Mouse (Mus musculus) embryonic fibroblast, embryonic 13.5 days (primary cell): ENCODE results near the gene Myo9a. TPM values are rescaled to one million over a fixed set of nuclear protein-coding genes. Genes with fewer than 3 reads are reported as not detected.

ENCODE experiments used
- H3K27ac ChIP-seq: 2 replicates; pipeline ENCODE4 v1.5.1; 2012; ENCODE audit warnings: low read length, control low read depth, inconsistent platforms; ENCODE audit not compliant: insufficient read depth
- H3K4me1 ChIP-seq: 2 replicates; pipeline ENCODE4 v1.6.1; 2011; ENCODE audit warnings: low read length; ENCODE audit not compliant: control insufficient read depth, insufficient read depth
- H3K4me3 ChIP-seq: 2 replicates; pipeline ENCODE4 v1.5.1; 2011; ENCODE audit warnings: mild to moderate bottlenecking, control low read depth, low read length; ENCODE audit not compliant: insufficient read depth
- CTCF ChIP-seq: IDR thresholded peaks from 2 replicates; pipeline ENCODE4 v1.5.1; 2011; ENCODE audit warnings: mild to moderate bottlenecking, control low read depth, low read length, moderate library complexity, borderline replicate concordance; ENCODE audit not compliant: insufficient read depth
- POLR2A ChIP-seq: IDR thresholded peaks from 2 replicates; pipeline ENCODE4 v1.6.1; 2011; ENCODE audit warnings: low read depth, mild to moderate bottlenecking, control low read depth, low read length, moderate library complexity
- polyA plus RNA-seq: library from polyadenylated mRNA; stranded (reverse); fragments of >200 nt; gene quantifications from 2 replicates; pipeline ENCODE4 v1.2.4, GENCODE M21; 2011; ENCODE audit warnings: low read depth; ENCODE audit not compliant: missing spikeins, insufficient read length

The Myo9a gene
- 38.4 and 38.7 TPM in 2 replicates for polyA plus RNA-seq

GRCm38 (mm10) chr9:59750267-59751065, at the start of gene Myo9a, which contains the start of gene Senp8:
TSS of gene Myo9a (plus strand) at chr9:59750896.
TSS of gene Senp8 (minus strand) at chr9:59750710.
- H3K4me3 ChIP-seq: peak within 1 kb of the TSS; percentile 91

GRCm38 (mm10) chr9:59701094-59701493, 49.6 kb upstream of the Myo9a start:
- no peak overlapping the region for H3K27ac ChIP-seq
- no peaks in the 10 kb centered on the region for H3K4me1 ChIP-seq
- H3K4me3 ChIP-seq: no peak overlapping the region
- TF ChIP-seq POLR2A (no peak), CTCF (no peak)

More at GRCm38 (mm10) chr9:59750267-59751065, at the start of gene Myo9a, which contains the start of gene Senp8:
- TF ChIP-seq POLR2A (peak; percentile 90), CTCF (no peak)
- Histone ChIP-seq H3K27ac (peak within 1 kb of the TSS; percentile 90), H3K4me1 (no peaks in the 10 kb centered on the region)

- no peak for TF ChIP-seq POLR2A
- Histone ChIP-seq H3K4me1 (no peaks in the 10 kb centered on the region), H3K27ac (no peak overlapping the region), H3K4me3 (no peak overlapping the region)
These were observed 47.6 kb upstream of the Myo9a start for GRCm38 (mm10) chr9:59703099-59703498.

DNA sequence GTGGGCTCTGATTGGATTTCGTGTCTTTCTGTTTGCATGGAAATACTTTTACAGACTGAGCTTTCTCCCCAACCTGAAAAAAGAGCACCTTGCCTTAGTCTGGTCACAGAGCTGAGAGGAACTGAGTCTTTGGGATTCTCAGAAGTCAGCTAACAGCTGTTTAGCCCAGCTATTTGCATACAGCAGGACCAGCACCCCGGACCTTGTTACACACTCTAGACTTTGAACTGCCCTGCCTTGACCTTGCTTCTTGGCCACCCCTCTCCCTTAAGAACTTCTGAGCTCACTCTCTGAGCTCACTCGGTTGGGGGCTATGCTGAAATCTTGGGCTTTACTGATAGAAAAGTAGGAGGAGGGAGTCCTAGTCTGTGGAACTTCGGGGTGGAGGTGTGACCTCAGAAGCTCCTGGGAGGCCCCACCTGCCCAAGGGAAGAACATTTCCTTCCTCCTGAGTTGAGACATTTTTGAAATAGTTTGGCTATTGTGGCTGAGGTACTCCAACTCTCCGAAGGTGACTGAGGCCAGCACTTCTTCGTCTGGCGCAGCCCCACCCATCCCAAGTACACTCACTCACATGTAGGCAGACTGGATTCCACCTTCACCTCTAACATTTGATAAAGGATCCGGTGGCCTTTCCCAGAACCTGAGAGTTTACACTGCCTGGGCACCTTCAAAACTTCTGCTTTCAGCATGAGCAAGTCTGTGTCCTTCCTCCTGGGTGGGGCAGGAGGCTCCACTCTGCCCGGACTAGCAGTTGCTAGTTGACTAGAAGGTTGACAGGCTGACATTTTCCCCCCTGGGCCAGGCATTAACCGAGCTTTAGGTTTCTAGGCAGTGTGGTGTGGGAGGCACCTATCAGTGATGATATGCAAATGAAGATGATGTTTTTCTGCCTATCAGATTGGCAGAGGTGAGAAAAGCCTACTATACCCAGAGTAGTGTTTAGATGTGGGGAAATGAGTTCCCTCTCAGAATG, 43.6 kb upstream of the Myo9a start:
- no peak overlapping the region for H3K27ac ChIP-seq

GRCm38 (mm10) chr9:59709225-59709624, 41.5 kb upstream of the Myo9a start:
- Histone ChIP-seq H3K4me1 (no peaks in the 10 kb centered on the region), H3K27ac (no peak overlapping the region), H3K4me3 (no peak overlapping the region)
- no peak for TF ChIP-seq POLR2A
- TF ChIP-seq CTCF: no peak

More for the DNA sequence above, 43.6 kb upstream of the Myo9a start:
- H3K4me1 ChIP-seq: no peaks in the 10 kb centered on the region
- no peak overlapping the region for H3K4me3 ChIP-seq
- no peak for TF ChIP-seq CTCF
- TF ChIP-seq POLR2A: no peak

DNA sequence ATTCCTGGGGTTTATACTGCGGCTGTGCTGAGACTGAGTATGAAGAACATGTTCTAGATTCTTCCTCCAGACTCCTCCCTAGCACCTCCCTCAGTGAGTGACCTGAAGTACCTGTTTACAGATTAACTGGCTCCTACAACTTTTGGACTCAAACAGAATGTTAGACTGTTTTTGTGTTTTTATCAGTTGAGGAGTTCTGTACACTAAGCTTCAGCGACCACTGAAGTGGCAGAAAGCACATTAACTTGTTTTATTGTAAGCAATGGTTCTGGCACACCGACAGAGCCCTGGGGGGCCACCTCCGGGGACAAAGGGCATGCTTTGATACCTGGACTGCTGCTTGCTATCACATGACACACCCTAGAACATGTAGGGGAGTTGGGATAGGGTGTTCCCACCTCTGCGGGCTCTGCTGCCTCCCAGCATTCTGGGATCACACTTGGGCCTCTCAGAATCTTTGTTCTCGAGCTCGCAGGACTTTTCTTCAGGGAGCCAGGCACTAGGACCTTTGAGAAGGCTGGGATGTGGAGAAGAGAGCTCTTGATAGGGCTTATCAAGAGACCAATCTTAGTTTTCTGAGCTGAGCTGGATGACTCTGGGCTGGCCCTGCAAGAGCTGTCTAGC, 34.3 kb upstream of the Myo9a start:
- Histone ChIP-seq H3K27ac (no peak overlapping the region), H3K4me1 (no peaks in the 10 kb centered on the region), H3K4me3 (no peak overlapping the region)
- TF ChIP-seq CTCF (no peak), POLR2A (no peak)

DNA sequence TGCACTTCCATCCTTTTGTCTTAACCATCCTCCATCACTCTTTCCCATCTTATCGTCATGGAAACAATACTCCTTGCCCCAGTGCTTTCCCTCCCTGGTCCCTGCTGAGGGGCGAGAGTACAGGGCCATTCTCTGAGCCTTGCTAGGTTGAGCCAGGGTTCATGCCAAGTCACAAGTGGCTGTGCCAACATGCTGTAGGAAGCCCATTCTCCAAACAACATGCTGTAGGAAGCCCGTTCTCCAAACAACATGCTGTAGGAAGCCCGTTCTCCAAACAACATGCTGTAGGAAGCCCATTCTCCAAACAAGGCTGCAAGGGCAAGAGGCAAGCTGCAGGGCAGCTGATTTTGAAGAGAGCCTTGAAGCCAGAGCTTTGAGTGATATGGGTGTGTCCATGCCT, 32.5 kb upstream of the Myo9a start:
- TF ChIP-seq POLR2A (no peak), CTCF (no peak)
- H3K4me3 ChIP-seq: no peak overlapping the region
- H3K27ac ChIP-seq: no peak overlapping the region
- no peaks in the 10 kb centered on the region for H3K4me1 ChIP-seq

DNA sequence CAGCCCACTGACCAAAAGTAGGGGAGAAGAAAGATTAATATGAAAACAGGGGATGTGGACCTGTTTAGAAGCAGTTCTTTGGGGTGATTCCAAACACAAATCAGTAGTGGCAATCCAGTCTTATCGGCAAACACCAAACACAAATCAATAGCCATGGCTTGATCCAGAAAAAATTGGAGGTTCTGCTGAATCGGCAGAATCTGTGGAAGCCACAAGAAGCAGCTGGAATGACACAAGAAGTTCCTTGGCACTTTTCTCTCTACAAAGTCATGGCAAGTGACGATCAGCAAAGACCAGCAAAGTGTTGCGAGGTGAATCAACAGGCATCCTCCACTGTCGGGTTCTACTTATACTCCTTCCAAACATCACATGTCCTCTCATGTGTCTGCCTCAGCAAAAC, 29.6 kb upstream of the Myo9a start:
- Histone ChIP-seq H3K27ac (no peak overlapping the region), H3K4me1 (no peaks in the 10 kb centered on the region; the same call in 1 of the 2 replicates), H3K4me3 (no peak overlapping the region)
- TF ChIP-seq POLR2A (no peak), CTCF (no peak)

GRCm38 (mm10) chr9:59723096-59723657, 27.5 kb upstream of the Myo9a start:
- TF ChIP-seq CTCF: peak; percentile 42; the same call in 1 of the 2 replicates
- TF ChIP-seq POLR2A: no peak
- Histone ChIP-seq H3K27ac (no peak overlapping the region), H3K4me3 (no peak overlapping the region), H3K4me1 (no peaks in the 10 kb centered on the region; the same call in 1 of the 2 replicates)

DNA sequence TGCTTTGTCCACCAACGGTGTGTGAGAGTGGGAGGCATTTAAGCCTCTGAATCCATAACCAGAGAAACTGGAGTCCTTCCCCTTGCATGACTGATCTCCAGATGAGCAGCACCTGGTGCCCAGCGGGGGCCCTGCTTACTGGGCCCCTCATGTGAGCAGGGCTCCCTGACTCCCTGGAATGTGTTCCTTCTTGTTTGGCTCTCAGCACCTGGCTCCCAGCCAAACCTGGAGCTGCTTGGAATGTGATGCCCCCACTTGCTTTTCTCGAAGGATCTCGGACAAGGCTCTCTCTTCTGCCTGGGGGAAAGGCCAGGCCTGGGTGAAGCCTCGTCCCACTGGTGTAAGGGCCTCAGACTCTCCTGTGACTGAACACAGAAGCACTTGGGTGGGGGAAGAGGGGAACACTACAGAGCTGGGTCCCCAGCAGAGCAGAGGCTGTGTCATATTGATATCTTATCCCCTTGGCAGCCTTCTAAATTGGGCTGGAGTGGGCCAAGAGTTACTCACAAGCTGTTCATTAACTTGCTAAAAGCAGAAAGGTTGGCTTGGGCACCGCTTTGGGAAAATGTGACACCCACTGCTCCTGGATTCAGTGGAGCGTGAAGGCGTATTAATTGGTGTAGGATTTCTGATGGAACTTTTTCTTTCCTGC, 26.8 kb upstream of the Myo9a start:
- TF ChIP-seq CTCF (no peak), POLR2A (no peak)
- H3K4me3 ChIP-seq: no peak overlapping the region
- H3K4me1 ChIP-seq: no peaks in the 10 kb centered on the region; the same call in 1 of the 2 replicates
- no peak overlapping the region for H3K27ac ChIP-seq
